Mouse (Mus musculus) erythroid progenitor cell, adult 5-6 weeks (primary cell): ENCODE results near the gene Rab11fip5. TPM values are rescaled to one million over a fixed set of nuclear protein-coding genes. Genes with fewer than 3 reads are reported as not detected.

Source experiments
- total RNA-seq, 2 experiments: library from RNA; stranded (forward) in 1 of 2; stranded (reverse) in 1 of 2; fragments of 150-400 nt in 1 of 2; fragments of 186-747, 209-891 nt in 1 of 2; gene quantifications; 2 replicates each; pipeline versions ENCODE4 v1.2.3 to v1.2.4; 2015 to 2017; ENCODE audit warnings: low replicate concordance in 2 of 2

The Rab11fip5 gene
- total RNA-seq, 2 experiments from 2014 or later = 0.84 to 3.6 TPM

Other genes with a start within 250 kb of the Rab11fip5 start
- 1.1 and 1.3 TPM in 2 replicates for gene Spr, start 236.9 kb downstream of the Rab11fip5 start, total RNA-seq (2015; ENCODE audit: low replicate concordance)
- 0.77 and 2.6 TPM in 2 replicates for gene Spr, start 236.9 kb downstream of the Rab11fip5 start, total RNA-seq (2017; ENCODE audit: low replicate concordance)
- gene Emx1, start 187.2 kb downstream of the Rab11fip5 start, total RNA-seq (2015; ENCODE audit: low replicate concordance) = not detected in 2 replicates
- not detected in 2 replicates for gene Emx1, start 187.2 kb downstream of the Rab11fip5 start, total RNA-seq (2017; ENCODE audit: low replicate concordance)
- 0.72 and 0.84 TPM in 2 replicates for gene Sfxn5, start 41.2 kb downstream of the Rab11fip5 start, total RNA-seq (2015; ENCODE audit: low replicate concordance)
- 1.2 and 1.7 TPM in 2 replicates for gene Sfxn5, start 41.2 kb downstream of the Rab11fip5 start, total RNA-seq (2017; ENCODE audit: low replicate concordance)
- not detected in 2 replicates for gene Noto, start 49.3 kb upstream of the Rab11fip5 start, total RNA-seq (2015; ENCODE audit: low replicate concordance)
- not detected in 2 replicates for gene Noto, start 49.3 kb upstream of the Rab11fip5 start, total RNA-seq (2017; ENCODE audit: low replicate concordance)
- gene Smyd5, start 57.4 kb upstream of the Rab11fip5 start, total RNA-seq (2015; ENCODE audit: low replicate concordance) = 2.5 and 6.7 TPM in 2 replicates
- gene Smyd5, start 57.4 kb upstream of the Rab11fip5 start, total RNA-seq (2017; ENCODE audit: low replicate concordance) = 2.4 and 6.2 TPM in 2 replicates
- 97.7 and 102 TPM in 2 replicates for gene Cct7, start 76.9 kb upstream of the Rab11fip5 start, total RNA-seq (2015; ENCODE audit: low replicate concordance)
- 82.3 and 112 TPM in 2 replicates for gene Cct7, start 76.9 kb upstream of the Rab11fip5 start, total RNA-seq (2017; ENCODE audit: low replicate concordance)
- gene Pradc1, start 77.3 kb upstream of the Rab11fip5 start, total RNA-seq (2015; ENCODE audit: low replicate concordance) = 17.7 and 18.9 TPM in 2 replicates
- 1.4 and 3.1 TPM in 2 replicates for gene Pradc1, start 77.3 kb upstream of the Rab11fip5 start, total RNA-seq (2017; ENCODE audit: low replicate concordance)
- gene Fbxo41, start 128.4 kb upstream of the Rab11fip5 start, total RNA-seq (2015; ENCODE audit: low replicate concordance) = not detected in 2 replicates
- not detected in 2 replicates for gene Fbxo41, start 128.4 kb upstream of the Rab11fip5 start, total RNA-seq (2017; ENCODE audit: low replicate concordance)
- gene Egr4, start 139.0 kb upstream of the Rab11fip5 start, total RNA-seq (2015; ENCODE audit: low replicate concordance) = not detected in 2 replicates
- not detected in 2 replicates for gene Egr4, start 139.0 kb upstream of the Rab11fip5 start, total RNA-seq (2017; ENCODE audit: low replicate concordance)
- gene Alms1, start 212.9 kb upstream of the Rab11fip5 start, total RNA-seq (2015; ENCODE audit: low replicate concordance) = 50.7 and 50.8 TPM in 2 replicates
- gene Alms1, start 212.9 kb upstream of the Rab11fip5 start, total RNA-seq (2017; ENCODE audit: low replicate concordance) = 66.1 and 66.9 TPM in 2 replicates